Mouse (Mus musculus): ENCODE measurements around the gene Vipr2. TPM values are rescaled to one million over a fixed set of nuclear protein-coding genes. Genes with fewer than 3 reads are reported as not detected.
A peak's percentile ranks its signal among the peaks of the same experiment; 100 is the strongest.

The Vipr2 gene
- polyA plus RNA-seq (2012; rRNA removed) (5.6 and 6.3 TPM in 2 replicates), polyA plus RNA-seq (2014; fragmentation: Nextera tagmentation; extraction: Ambion mirVana) (2.9 and 3.2 TPM in 2 replicates)

DNA sequence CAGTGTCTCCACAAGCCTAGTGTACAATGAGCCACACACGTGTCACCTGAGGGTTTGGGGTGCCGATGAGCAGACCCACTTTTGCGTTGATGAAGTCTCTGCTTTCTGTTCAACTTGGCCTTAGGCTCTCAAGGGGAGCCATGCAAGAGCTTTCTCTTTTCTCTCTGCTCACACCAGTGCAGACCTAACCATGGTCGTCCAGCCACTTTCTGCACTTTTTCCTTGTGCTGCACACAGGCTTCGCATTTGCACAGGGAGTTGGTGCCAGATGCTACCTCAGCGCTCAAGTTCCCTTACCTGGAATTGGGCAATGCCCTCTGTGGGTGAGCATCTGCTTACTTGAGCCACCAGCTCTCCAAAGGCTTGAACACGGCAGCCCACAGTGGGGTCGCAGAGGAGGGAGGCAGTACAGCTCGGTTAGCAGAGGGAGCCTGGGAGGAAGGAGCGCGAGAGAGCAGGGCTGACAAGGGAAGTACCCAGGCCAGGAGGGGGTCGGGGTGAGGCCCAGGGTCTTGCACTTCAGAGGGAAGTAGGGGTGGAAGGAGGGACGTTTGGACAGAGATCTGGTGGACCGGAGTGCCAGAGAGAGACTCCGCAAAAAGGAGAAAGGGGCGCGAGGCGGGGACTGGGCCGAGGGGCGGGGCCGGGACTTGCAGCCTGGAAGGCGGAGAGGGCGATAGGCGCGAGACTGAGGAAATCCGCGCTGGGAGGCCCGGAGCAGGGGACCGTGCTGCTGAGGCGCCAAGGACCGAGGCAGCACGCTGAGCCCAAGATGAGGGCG lies at the start of gene Vipr2:
Vipr2 (plus strand) TSS at position 653 of the 781 bp plus-strand sequence.
- 10% methylated on average over 21 of the region's 33 CpGs for WGBS
- 0 out of 2 replicates have a peak, but pooled peaks have one; percentile 59 for TF ChIP-seq POLR2A (IDR thresholded peaks at IDR 0.05; ENCODE audit: borderline replicate concordance, extremely low read depth, insufficient read depth, insufficient read length)
- Histone ChIP-seq H3K4me2 (replicated peaks; ENCODE audit: low read depth, low read length, severe bottlenecking) (peak within 1 kb of the TSS; percentile 70), H3K27me3 (ENCODE audit: control insufficient read depth, insufficient read depth, low read length) (peaks cover 11% of the 10 kb centered on the region; the same call in 1 of the 2 replicates), H3K36me3 (ENCODE audit: control insufficient read depth, insufficient read depth, low read length) (no peaks in the 10 kb centered on the region), H3K9me3 (ENCODE audit: control insufficient read depth, low read length) (no peaks in the 10 kb centered on the region), H3K4me1 (ENCODE audit: control insufficient read depth, insufficient read depth, low read length) (no peaks in the 10 kb centered on the region; the same call in 1 of the 2 replicates), H3K9ac (ENCODE audit: low read depth, low read length, severe bottlenecking) (peak within 1 kb of the TSS; percentile 70), H3K27ac (replicated peaks; ENCODE audit: low read depth, low read length) (no peak within 1 kb of the TSS), H3K4me3 (replicated peaks; ENCODE audit: low read length) (peak within 1 kb of the TSS; percentile 54)
- DNase-seq (ENCODE audit: low spot score) (peak; percentile 44), ATAC-seq (ENCODE audit: low FRiP score, low read depth) (peak; percentile 87)

DNA sequence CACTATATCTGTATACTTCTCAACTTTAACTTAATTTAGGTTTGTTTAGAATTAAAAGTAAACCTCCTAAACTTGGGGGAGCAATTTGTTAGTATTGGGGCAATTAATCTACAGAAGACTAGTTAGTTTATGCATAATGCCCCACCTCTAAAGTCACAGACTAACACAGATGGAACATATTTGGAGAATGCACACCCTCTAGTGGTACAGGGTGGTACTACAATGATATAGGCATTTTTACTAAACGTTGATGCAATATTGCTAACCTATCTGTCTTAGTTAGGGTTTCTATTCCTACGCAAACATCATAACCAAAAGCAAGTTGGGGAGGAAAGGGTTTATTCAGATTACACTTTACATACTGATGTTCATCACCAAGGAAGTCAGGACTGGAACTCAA lies 49.4 kb upstream of the Vipr2 start:
- Histone ChIP-seq H3K36me3 (ENCODE audit: control insufficient read depth, insufficient read depth, low read length) (no peaks in the 10 kb centered on the region), H3K9me3 (ENCODE audit: control insufficient read depth, low read length) (no peaks in the 10 kb centered on the region), H3K27me3 (ENCODE audit: control insufficient read depth, insufficient read depth, low read length) (no peaks in the 10 kb centered on the region), H3K27ac (replicated peaks; ENCODE audit: low read depth, low read length) (no peak overlapping the region), H3K4me3 (replicated peaks; ENCODE audit: low read length) (no peak overlapping the region), H3K4me2 (replicated peaks; ENCODE audit: low read depth, low read length, severe bottlenecking) (no peak overlapping the region), H3K4me1 (ENCODE audit: control insufficient read depth, insufficient read depth, low read length) (no peaks in the 10 kb centered on the region), H3K9ac (ENCODE audit: low read depth, low read length, severe bottlenecking) (no peak overlapping the region)
- WGBS, result 57% methylated on average over 2 of the region's 2 CpGs
- no peak for TF ChIP-seq POLR2A (IDR thresholded peaks at IDR 0.05; ENCODE audit: borderline replicate concordance, extremely low read depth, insufficient read depth, insufficient read length)
- no peak for DNase-seq (ENCODE audit: low spot score)
- ATAC-seq (ENCODE audit: low FRiP score, low read depth), result no peak

DNA sequence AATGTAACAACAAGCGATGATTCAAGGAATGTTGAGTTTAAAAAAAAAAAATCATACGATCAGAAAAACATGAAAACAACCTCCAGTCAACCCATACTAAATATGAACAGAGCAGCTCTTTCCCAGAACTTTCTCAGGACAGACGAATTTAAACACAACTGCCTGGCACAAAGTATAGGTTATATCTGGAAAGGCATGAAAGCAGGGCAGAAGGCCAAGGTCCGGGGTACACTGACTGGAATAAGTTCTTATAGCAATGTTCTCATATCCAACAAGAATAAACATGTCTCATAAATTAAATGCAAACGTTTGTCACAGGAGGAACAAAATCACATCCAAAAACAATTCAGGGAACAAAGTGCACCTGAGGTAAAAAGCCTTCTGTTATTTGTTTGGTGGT lies 42.2 kb upstream of the Vipr2 start:
- H3K9ac ChIP-seq (ENCODE audit: low read depth, low read length, severe bottlenecking), result no peak overlapping the region
- no peak for ATAC-seq (ENCODE audit: low FRiP score, low read depth)
- WGBS, result 65% methylated on average over 5 of the region's 5 CpGs

DNA sequence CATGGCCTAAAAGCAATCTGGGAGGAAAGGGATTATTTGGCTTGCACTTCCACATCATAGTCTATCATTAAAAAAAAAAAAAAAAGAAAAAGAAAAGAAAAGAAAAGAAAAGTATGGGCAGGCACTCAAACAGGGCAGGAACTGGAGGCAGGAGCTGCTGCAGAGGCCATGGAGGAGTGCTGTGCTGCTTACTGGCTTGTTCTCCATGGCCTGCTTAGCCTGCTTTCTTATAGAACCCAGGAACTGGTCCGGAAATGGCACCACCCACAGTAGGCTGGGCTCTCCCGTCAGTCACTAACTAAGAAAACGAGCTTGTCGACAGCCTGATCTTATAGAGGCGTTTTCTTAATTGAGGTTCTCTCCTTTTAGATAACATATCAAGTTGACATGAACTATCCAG lies 32.7 kb upstream of the Vipr2 start:
- no peak overlapping the region for H3K27ac ChIP-seq (replicated peaks; ENCODE audit: low read depth, low read length)
- no peak overlapping the region for H3K9ac ChIP-seq (ENCODE audit: low read depth, low read length, severe bottlenecking)
- no peaks in the 10 kb centered on the region for H3K9me3 ChIP-seq (ENCODE audit: control insufficient read depth, low read length)
- WGBS, result 86% methylated on average over 5 of the region's 5 CpGs
- DNase-seq (ENCODE audit: low spot score), result no peak
- TF ChIP-seq POLR2A (IDR thresholded peaks at IDR 0.05; ENCODE audit: borderline replicate concordance, extremely low read depth, insufficient read depth, insufficient read length), result no peak
- H3K4me1 ChIP-seq (ENCODE audit: control insufficient read depth, insufficient read depth, low read length), result peaks cover 14% of the 10 kb centered on the region
- peaks cover 1% of the 10 kb centered on the region; the same call in 1 of the 2 replicates for H3K36me3 ChIP-seq (ENCODE audit: control insufficient read depth, insufficient read depth, low read length)
- no peak for ATAC-seq (ENCODE audit: low FRiP score, low read depth)
- H3K4me2 ChIP-seq (replicated peaks; ENCODE audit: low read depth, low read length, severe bottlenecking), result no peak overlapping the region
- H3K27me3 ChIP-seq (ENCODE audit: control insufficient read depth, insufficient read depth, low read length), result no peaks in the 10 kb centered on the region
- H3K4me3 ChIP-seq (replicated peaks; ENCODE audit: low read length), result no peak overlapping the region

More for the DNA sequence above, 42.2 kb upstream of the Vipr2 start:
- Histone ChIP-seq H3K4me2 (replicated peaks; ENCODE audit: low read depth, low read length, severe bottlenecking) (no peak overlapping the region), H3K36me3 (ENCODE audit: control insufficient read depth, insufficient read depth, low read length) (no peaks in the 10 kb centered on the region), H3K4me1 (ENCODE audit: control insufficient read depth, insufficient read depth, low read length) (no peaks in the 10 kb centered on the region), H3K4me3 (replicated peaks; ENCODE audit: low read length) (no peak overlapping the region), H3K27me3 (ENCODE audit: control insufficient read depth, insufficient read depth, low read length) (no peaks in the 10 kb centered on the region), H3K9me3 (ENCODE audit: control insufficient read depth, low read length) (no peaks in the 10 kb centered on the region), H3K27ac (replicated peaks; ENCODE audit: low read depth, low read length) (no peak overlapping the region)
- TF ChIP-seq POLR2A (IDR thresholded peaks at IDR 0.05; ENCODE audit: borderline replicate concordance, extremely low read depth, insufficient read depth, insufficient read length), result no peak
- no peak for DNase-seq (ENCODE audit: low spot score)

DNA sequence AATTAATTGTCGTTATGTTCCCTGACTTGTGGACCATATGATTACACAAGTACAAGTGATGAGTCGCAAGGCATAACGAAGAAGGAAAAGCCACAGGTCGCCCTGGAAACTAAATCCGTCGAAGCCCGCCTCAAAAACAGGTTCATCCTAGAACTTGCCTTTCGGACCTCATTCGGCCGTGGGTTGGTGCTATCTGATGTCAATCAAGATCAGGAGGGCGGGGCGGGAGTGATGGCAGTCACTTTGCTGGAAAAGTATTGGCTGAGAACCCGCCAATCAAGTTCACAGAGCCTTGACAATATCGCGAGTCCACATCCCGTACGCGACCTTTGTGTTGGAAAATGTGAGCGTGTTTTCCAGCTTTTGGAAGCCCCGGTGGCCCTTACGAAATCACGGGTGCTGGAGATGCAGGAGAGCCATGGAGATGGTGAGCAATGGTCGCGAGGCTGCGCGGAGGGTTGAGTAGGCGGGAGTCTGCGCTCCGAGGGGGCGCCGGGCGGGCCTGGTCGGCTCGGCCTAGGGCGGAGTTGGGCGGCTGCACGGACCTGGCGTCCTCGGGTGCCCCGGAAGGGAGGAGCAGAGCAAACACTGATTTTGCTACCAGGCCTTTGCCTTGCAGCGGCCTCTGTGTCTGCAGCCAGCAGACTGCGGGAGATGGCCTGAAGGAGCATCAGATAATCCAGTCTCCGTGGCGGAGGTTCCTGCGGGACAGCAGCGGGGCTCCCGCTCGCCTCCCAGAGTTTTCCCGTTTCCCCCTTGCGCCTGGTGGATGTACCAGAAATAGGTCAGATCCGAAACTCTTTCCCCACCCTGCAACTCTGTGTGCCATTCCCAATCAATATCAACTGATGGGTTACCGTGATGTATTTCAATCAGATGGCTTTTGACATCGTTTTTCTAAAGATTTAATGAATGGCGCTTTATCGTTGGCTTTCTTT lies 29.8 kb upstream of the Vipr2 start, which contains the start of gene Zfp386:
Zfp386 (plus strand) TSS at position 285 of the 938 bp plus-strand sequence.
- 0 out of 2 replicates have a peak, but pooled peaks have one; percentile 44 for TF ChIP-seq POLR2A (IDR thresholded peaks at IDR 0.05; ENCODE audit: borderline replicate concordance, extremely low read depth, insufficient read depth, insufficient read length)
- Histone ChIP-seq H3K36me3 (ENCODE audit: control insufficient read depth, insufficient read depth, low read length) (peaks cover 14% of the 10 kb centered on the region), H3K4me1 (ENCODE audit: control insufficient read depth, insufficient read depth, low read length) (peaks cover 14% of the 10 kb centered on the region), H3K9me3 (ENCODE audit: control insufficient read depth, low read length) (no peaks in the 10 kb centered on the region), H3K4me3 (replicated peaks; ENCODE audit: low read length) (peak within 1 kb of the TSS; percentile 83), H3K9ac (ENCODE audit: low read depth, low read length, severe bottlenecking) (peak within 1 kb of the TSS; percentile 93), H3K27me3 (ENCODE audit: control insufficient read depth, insufficient read depth, low read length) (no peaks in the 10 kb centered on the region), H3K27ac (replicated peaks; ENCODE audit: low read depth, low read length) (peak within 1 kb of the TSS; percentile 99), H3K4me2 (replicated peaks; ENCODE audit: low read depth, low read length, severe bottlenecking) (peak within 1 kb of the TSS; percentile 60)
- ATAC-seq (ENCODE audit: low FRiP score, low read depth) (peak; percentile 100), DNase-seq (ENCODE audit: low spot score) (peak; percentile 99)
- 2% methylated on average over 54 of the region's 55 CpGs for WGBS

Measured in limb, embryonic 14.5 days (tissue).